Mouse (Mus musculus) forebrain, embryonic 15.5 days (tissue): ENCODE results near the gene Coq8a. TPM values are rescaled to one million over a fixed set of nuclear protein-coding genes. Genes with fewer than 3 reads are reported as not detected.

Experiments
- ATAC-seq: fragments of 200-750 bp; cut with Nextera tagmentation; replicated peaks from 2 replicates; pipeline ENCODE4 v1.8.0; 2017; ENCODE audit warnings: mild to moderate bottlenecking, moderate TSS enrichment, moderate library complexity
- H3K27ac ChIP-seq: fragments of 300-500 bp; sonication (generic); replicated peaks from 2 replicates; pipeline ENCODE4 v1.5.1; 2015; ENCODE audit warnings: mild to moderate bottlenecking, inconsistent platforms
- H3K27me3 ChIP-seq: fragments of 300-500 bp; sonication (generic); 2 replicates; pipeline ENCODE4 v1.6.1; 2015; ENCODE audit warnings: inconsistent platforms
- H3K36me3 ChIP-seq: fragments of 300-500 bp; sonication (generic); 2 replicates; pipeline ENCODE4 v1.6.1; 2015; ENCODE audit warnings: mild to moderate bottlenecking, inconsistent platforms
- H3K4me1 ChIP-seq: fragments of 300-500 bp; sonication (generic); 2 replicates; pipeline ENCODE4 v1.6.1; 2015; ENCODE audit warnings: inconsistent platforms
- H3K4me2 ChIP-seq: fragments of 300-500 bp; sonication (generic); replicated peaks from 2 replicates; pipeline ENCODE4 v1.6.1; 2015; ENCODE audit warnings: mild to moderate bottlenecking, inconsistent platforms
- H3K4me3 ChIP-seq: fragments of 300-500 bp; sonication (generic); 2 replicates; pipeline ENCODE4 v1.5.1; 2015; ENCODE audit warnings: mild to moderate bottlenecking, inconsistent platforms
- H3K9ac ChIP-seq: fragments of 300-500 bp; sonication (generic); replicated peaks from 2 replicates; pipeline ENCODE4 v1.6.1; 2015; ENCODE audit warnings: mild to moderate bottlenecking, inconsistent platforms
- H3K9me3 ChIP-seq: fragments of 300-500 bp; sonication (generic); 2 replicates; pipeline ENCODE4 v1.6.1; 2016; ENCODE audit warnings: inconsistent platforms
- WGBS: fragments of 180-500 bp; shearing (Covaris S2); methylation state at CpG from one replicate; pipeline ENCODE4 v1.1.7; 2015; ENCODE audit warnings: mixed read lengths; 5-methylcytosine and 5-hydroxymethylcytosine counted together
- polyA plus RNA-seq: library from polyadenylated mRNA; unstranded; fragments of >200 nt; fragmentation: Nextera tagmentation; extraction: Ambion mirVana; gene quantifications from 2 replicates; pipeline ENCODE4 v1.2.1, GENCODE M21; 2015

The Coq8a gene
- polyA plus RNA-seq, 1 experiment from 2014 or later = 4.6 TPM

GRCm38 (mm10) chr1:180183525-180184159, 15.8 kb downstream of the Coq8a start:
- no peak overlapping the region for H3K4me3 ChIP-seq
- no peaks in the 10 kb centered on the region for H3K4me1 ChIP-seq
- H3K4me2 ChIP-seq = no peak overlapping the region
- H3K36me3 ChIP-seq = no peaks in the 10 kb centered on the region
- H3K27ac ChIP-seq = no peak overlapping the region
- 94% methylated on average over 6 of the region's 6 CpGs for WGBS
- H3K9me3 ChIP-seq = no peaks in the 10 kb centered on the region
- ATAC-seq = no peak
- H3K27me3 ChIP-seq = no peaks in the 10 kb centered on the region
- no peak overlapping the region for H3K9ac ChIP-seq

GRCm38 (mm10) chr1:180182731-180183130, 16.7 kb downstream of the Coq8a start:
- no peak overlapping the region for H3K4me3 ChIP-seq
- no peak overlapping the region for H3K9ac ChIP-seq
- WGBS = 88% methylated on average over 3 of the region's 3 CpGs
- H3K27ac ChIP-seq = no peak overlapping the region
- no peaks in the 10 kb centered on the region for H3K36me3 ChIP-seq
- no peak overlapping the region for H3K4me2 ChIP-seq
- no peaks in the 10 kb centered on the region for H3K9me3 ChIP-seq
- no peaks in the 10 kb centered on the region for H3K4me1 ChIP-seq
- ATAC-seq = no peak
- no peaks in the 10 kb centered on the region for H3K27me3 ChIP-seq

GRCm38 (mm10) chr1:180181966-180182319, 17.5 kb downstream of the Coq8a start:
- no peak for ATAC-seq
- Histone ChIP-seq H3K9me3 (no peaks in the 10 kb centered on the region), H3K4me2 (no peak overlapping the region), H3K36me3 (no peaks in the 10 kb centered on the region), H3K27me3 (no peaks in the 10 kb centered on the region), H3K27ac (no peak overlapping the region), H3K9ac (no peak overlapping the region), H3K4me3 (no peak overlapping the region), H3K4me1 (no peaks in the 10 kb centered on the region)
- 88% methylated on average over 9 of the region's 9 CpGs for WGBS

GRCm38 (mm10) chr1:180181304-180181965, 18.0 kb downstream of the Coq8a start:
- no peak overlapping the region for H3K27ac ChIP-seq
- no peaks in the 10 kb centered on the region for H3K4me1 ChIP-seq
- H3K27me3 ChIP-seq = no peaks in the 10 kb centered on the region
- no peak for ATAC-seq
- 91% methylated on average over 7 of the region's 7 CpGs for WGBS
- H3K4me3 ChIP-seq = no peak overlapping the region
- no peaks in the 10 kb centered on the region for H3K36me3 ChIP-seq
- no peak overlapping the region for H3K9ac ChIP-seq
- H3K4me2 ChIP-seq = no peak overlapping the region
- H3K9me3 ChIP-seq = no peaks in the 10 kb centered on the region

- H3K36me3 ChIP-seq = no peaks in the 10 kb centered on the region
- H3K4me2 ChIP-seq = no peak overlapping the region
- 96% methylated on average over 2 of the region's 2 CpGs for WGBS
- no peaks in the 10 kb centered on the region for H3K4me1 ChIP-seq
- H3K9me3 ChIP-seq = no peaks in the 10 kb centered on the region
- H3K27ac ChIP-seq = no peak overlapping the region
- no peaks in the 10 kb centered on the region for H3K27me3 ChIP-seq
- ATAC-seq = no peak
- no peak overlapping the region for H3K4me3 ChIP-seq
- H3K9ac ChIP-seq = no peak overlapping the region
These were observed 19.6 kb downstream of the Coq8a start for GRCm38 (mm10) chr1:180179840-180180239.

GRCm38 (mm10) chr1:180179100-180179499, 20.3 kb downstream of the Coq8a start:
- no peak overlapping the region for H3K9ac ChIP-seq
- H3K4me3 ChIP-seq = no peak overlapping the region
- ATAC-seq = no peak
- H3K27me3 ChIP-seq = no peaks in the 10 kb centered on the region
- H3K9me3 ChIP-seq = no peaks in the 10 kb centered on the region
- H3K27ac ChIP-seq = no peak overlapping the region
- H3K4me1 ChIP-seq = no peaks in the 10 kb centered on the region
- 92% methylated on average over 4 of the region's 4 CpGs for WGBS
- no peaks in the 10 kb centered on the region for H3K36me3 ChIP-seq
- no peak overlapping the region for H3K4me2 ChIP-seq

- WGBS = 82% methylated on average over 9 of the region's 9 CpGs
- no peak for ATAC-seq
These were observed 21.1 kb downstream of the Coq8a start for GRCm38 (mm10) chr1:180178340-180178739.

GRCm38 (mm10) chr1:180176784-180177183, 22.6 kb downstream of the Coq8a start:
- no peak for ATAC-seq
- Histone ChIP-seq H3K27me3 (no peaks in the 10 kb centered on the region), H3K4me3 (no peak overlapping the region), H3K36me3 (no peaks in the 10 kb centered on the region), H3K27ac (no peak overlapping the region), H3K9ac (no peak overlapping the region), H3K4me1 (no peaks in the 10 kb centered on the region), H3K4me2 (no peak overlapping the region), H3K9me3 (no peaks in the 10 kb centered on the region)
- WGBS = 6% methylated on average over 1 of the region's 1 CpGs

More at GRCm38 (mm10) chr1:180178340-180178739, 21.1 kb downstream of the Coq8a start:
- H3K27me3 ChIP-seq = no peaks in the 10 kb centered on the region
- H3K9ac ChIP-seq = no peak overlapping the region
- no peaks in the 10 kb centered on the region for H3K9me3 ChIP-seq
- H3K4me3 ChIP-seq = no peak overlapping the region
- no peaks in the 10 kb centered on the region for H3K4me1 ChIP-seq
- H3K27ac ChIP-seq = no peak overlapping the region
- no peaks in the 10 kb centered on the region for H3K36me3 ChIP-seq
- H3K4me2 ChIP-seq = no peak overlapping the region

- Histone ChIP-seq H3K4me1 (no peaks in the 10 kb centered on the region), H3K27ac (no peak overlapping the region), H3K27me3 (no peaks in the 10 kb centered on the region), H3K4me2 (no peak overlapping the region), H3K4me3 (no peak overlapping the region), H3K9me3 (no peaks in the 10 kb centered on the region), H3K36me3 (no peaks in the 10 kb centered on the region), H3K9ac (no peak overlapping the region)
- no peak for ATAC-seq
- 59% methylated on average over 8 of the region's 8 CpGs for whole genome bisulfite sequencing
These were observed 23.8 kb downstream of the Coq8a start for GRCm38 (mm10) chr1:180175635-180176034.

- H3K27me3 ChIP-seq = no peaks in the 10 kb centered on the region
- no peaks in the 10 kb centered on the region for H3K4me1 ChIP-seq
- no peak for ATAC-seq
- H3K9ac ChIP-seq = no peak overlapping the region
- no peaks in the 10 kb centered on the region for H3K36me3 ChIP-seq
- H3K9me3 ChIP-seq = no peaks in the 10 kb centered on the region
- H3K4me2 ChIP-seq = no peak overlapping the region
- no peak overlapping the region for H3K27ac ChIP-seq
- H3K4me3 ChIP-seq = no peak overlapping the region
- WGBS = 38% methylated on average over 3 of the region's 3 CpGs
These were observed 24.2 kb downstream of the Coq8a start for GRCm38 (mm10) chr1:180175167-180175566.

- Histone ChIP-seq H3K4me2 (no peak overlapping the region), H3K4me1 (no peaks in the 10 kb centered on the region), H3K36me3 (no peaks in the 10 kb centered on the region), H3K4me3 (no peak overlapping the region), H3K9me3 (no peaks in the 10 kb centered on the region), H3K9ac (no peak overlapping the region), H3K27ac (no peak overlapping the region), H3K27me3 (no peaks in the 10 kb centered on the region)
- no peak for ATAC-seq
- 65% methylated on average over 6 of the region's 6 CpGs for WGBS
These were observed 24.7 kb downstream of the Coq8a start for GRCm38 (mm10) chr1:180174718-180175117.

GRCm38 (mm10) chr1:180173017-180173416, 26.4 kb downstream of the Coq8a start:
- Histone ChIP-seq H3K36me3 (no peaks in the 10 kb centered on the region), H3K4me1 (no peaks in the 10 kb centered on the region), H3K9me3 (no peaks in the 10 kb centered on the region), H3K4me3 (no peak overlapping the region), H3K4me2 (no peak overlapping the region), H3K27ac (no peak overlapping the region), H3K27me3 (no peaks in the 10 kb centered on the region), H3K9ac (no peak overlapping the region)
- ATAC-seq = no peak
- 81% methylated on average over 5 of the region's 5 CpGs for WGBS

GRCm38 (mm10) chr1:180172600-180172999, 26.8 kb downstream of the Coq8a start:
- WGBS = 86% methylated on average over 4 of the region's 4 CpGs

More at GRCm38 (mm10) chr1:180172600-180172999, 26.8 kb downstream of the Coq8a start:
- no peaks in the 10 kb centered on the region for H3K4me1 ChIP-seq
- H3K9me3 ChIP-seq = no peaks in the 10 kb centered on the region
- no peaks in the 10 kb centered on the region for H3K27me3 ChIP-seq
- H3K36me3 ChIP-seq = no peaks in the 10 kb centered on the region
- no peak overlapping the region for H3K4me3 ChIP-seq
- H3K4me2 ChIP-seq = no peak overlapping the region
- no peak overlapping the region for H3K9ac ChIP-seq
- H3K27ac ChIP-seq = no peak overlapping the region
- no peak for ATAC-seq
